Mouse (Mus musculus): Measurements from ENCODE around the gene Tmem79.

DNA sequence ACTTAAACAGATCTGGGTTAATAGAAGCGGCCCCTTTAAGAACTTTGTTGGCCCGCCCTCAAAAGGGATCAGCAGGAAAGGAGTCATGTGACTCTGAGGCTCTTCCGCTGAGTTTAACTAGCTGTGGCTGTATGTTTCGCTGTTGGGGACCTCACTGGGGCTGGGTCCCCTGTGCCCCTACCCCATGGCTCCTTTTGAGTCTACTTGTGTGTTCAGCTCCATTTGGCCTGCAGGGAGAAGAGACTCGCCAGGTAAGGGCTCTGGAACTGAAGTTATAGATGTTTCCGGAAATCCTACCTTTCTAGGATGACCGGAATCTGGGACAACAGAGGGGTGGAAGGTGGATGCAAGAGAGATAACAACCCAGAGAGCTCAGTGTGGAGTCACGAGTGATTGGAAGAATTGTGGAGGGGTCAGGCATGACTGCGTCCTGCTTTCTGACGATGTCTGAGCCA, 11.0 kb downstream of the Tmem79 start, which contains the start of gene Glmp:
- no peak for TF ChIP-seq POLR2A (IDR thresholded peaks at IDR 0.05; ENCODE audit: insufficient read depth, low read length)
- no peak for TF ChIP-seq CTCF (IDR thresholded peaks at IDR 0.05; ENCODE audit: low read depth, low read length)
